Mouse (Mus musculus) bone marrow macrophage, adult 2 months (primary cell): ENCODE data around the gene Cbfa2t3.

Experiments
- CTCF ChIP-seq: IDR thresholded peaks from 2 replicates; pipeline ENCODE4 v1.5.1; 2012; ENCODE audit warnings: low read depth, mild to moderate bottlenecking, low read length, moderate library complexity
- POLR2A ChIP-seq: IDR thresholded peaks from 2 replicates; pipeline ENCODE4 v1.6.1; 2012; ENCODE audit warnings: mild to moderate bottlenecking, low read depth, low read length, borderline replicate concordance

DNA sequence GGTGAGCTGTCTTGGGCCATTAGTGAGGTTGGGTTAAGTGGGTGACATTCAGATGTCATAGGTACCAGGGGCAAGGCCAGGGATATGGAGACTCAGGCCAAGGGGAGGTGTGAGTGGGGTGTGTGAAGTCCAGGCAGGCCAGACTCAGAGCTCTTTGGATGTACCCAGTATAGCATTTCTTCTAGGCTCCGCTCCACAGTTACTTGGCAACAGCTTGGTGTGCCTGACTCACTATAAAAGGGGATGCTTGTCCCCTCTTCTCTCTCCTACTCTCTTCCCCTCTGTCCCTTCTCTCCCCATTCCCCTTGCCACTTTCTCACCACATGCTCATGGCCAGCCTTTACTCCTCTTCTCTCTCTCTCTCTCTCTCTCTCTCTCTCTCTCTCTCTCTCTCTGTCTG is 48.9 kb upstream of the Cbfa2t3 start:
- TF ChIP-seq POLR2A (no peak), CTCF (no peak)
